Mouse (Mus musculus) liver, adult 2 months (tissue): ENCODE results near the gene Obscn. TPM values are rescaled to one million over a fixed set of nuclear protein-coding genes. Genes with fewer than 3 reads are reported as not detected.

ENCODE experiments used
- DNase-seq: peaks from one replicate; pipeline ENCODE4 v3.0.0-alpha.2; 2011; ENCODE audit warnings: low read depth, low spot score; ENCODE audit errors: extremely low read depth
- H3K27ac ChIP-seq: fragments of 200-500 bp; replicated peaks from 2 replicates; pipeline ENCODE4 v1.5.1; 2012; ENCODE audit warnings: low read depth, mild to moderate bottlenecking, control low read depth, inconsistent platforms, low read length; ENCODE audit not compliant: insufficient read depth
- H3K27me3 ChIP-seq: fragments of 200-500 bp; 2 replicates; pipeline ENCODE4 v1.6.1; 2012; ENCODE audit warnings: mild to moderate bottlenecking, moderate library complexity, low read length, inconsistent platforms; ENCODE audit not compliant: control insufficient read depth, insufficient read depth
- H3K36me3 ChIP-seq: fragments of 200-500 bp; 2 replicates; pipeline ENCODE4 v1.6.1; 2012; ENCODE audit warnings: low read length, inconsistent platforms; ENCODE audit not compliant: control insufficient read depth, insufficient read depth
- H3K4me1 ChIP-seq: fragments of 200-500 bp; 2 replicates; pipeline ENCODE4 v1.6.1; 2011; ENCODE audit warnings: low read length; ENCODE audit not compliant: control insufficient read depth, insufficient read depth
- H3K4me3 ChIP-seq: fragments of 200-500 bp; 2 replicates; pipeline ENCODE4 v1.5.1; 2011; ENCODE audit warnings: low read depth, mild to moderate bottlenecking, control low read depth, low read length, moderate library complexity; ENCODE audit not compliant: insufficient read depth
- H3K79me2 ChIP-seq: fragments of 200-500 bp; 2 replicates; pipeline ENCODE4 v1.6.1; 2012; ENCODE audit warnings: inconsistent platforms, mild to moderate bottlenecking, low read length, moderate library complexity; ENCODE audit not compliant: control insufficient read depth, insufficient read depth
- H3K9ac ChIP-seq: fragments of 200-500 bp; 2 replicates; pipeline ENCODE4 v1.6.1; 2012; ENCODE audit warnings: low read depth, mild to moderate bottlenecking, control low read depth, inconsistent platforms, low read length
- CTCF ChIP-seq: fragments of 200-500 bp; IDR thresholded peaks from 2 replicates; pipeline ENCODE4 v1.5.1; 2011; ENCODE audit warnings: low read depth, low read length, control low read depth
- POLR2A ChIP-seq: fragments of 200-500 bp; IDR thresholded peaks from 2 replicates; pipeline ENCODE4 v1.6.1; 2011; ENCODE audit warnings: low read length, control low read depth; ENCODE audit not compliant: insufficient read depth; ENCODE audit errors: extremely low read depth
- WGBS: fragments of 180-500 bp; shearing (Covaris S2); methylation state at CpG from one replicate; pipeline ENCODE4 v1.1.7; 2018; 5-methylcytosine and 5-hydroxymethylcytosine counted together
- polyA plus RNA-seq: library from polyadenylated mRNA; depleted of rRNA; stranded (reverse); fragments of >200 nt; gene quantifications from 2 replicates; pipeline ENCODE4 v1.2.3, GENCODE M21; 2012
- total RNA-seq: library from RNA; depleted of rRNA; stranded (reverse); fragments of >200 nt; gene quantifications from 2 replicates; pipeline ENCODE4 v1.2.3, GENCODE M21; 2014

Obscn gene
- total and polyA plus RNA-seq, 2 experiments: 0.07 to 0.83 TPM

GRCm38 (mm10) chr11:58965001-58965760, 171.0 kb downstream of the Obscn start:
- no peak overlapping the region for H3K9ac ChIP-seq
- TF ChIP-seq POLR2A (no peak), CTCF (no peak)
- 56% methylated on average over 12 of the region's 12 CpGs for WGBS

GRCm38 (mm10) chr11:58964216-58964615, 172.0 kb downstream of the Obscn start:
- no peaks in the 10 kb centered on the region for H3K36me3 ChIP-seq
- no peak for DNase-seq
- H3K79me2 ChIP-seq: no peaks in the 10 kb centered on the region
- H3K4me3 ChIP-seq: no peak overlapping the region
- no peak for TF ChIP-seq CTCF
- no peak for TF ChIP-seq POLR2A
- peaks cover 3% of the 10 kb centered on the region; the same call in 1 of the 2 replicates for H3K4me1 ChIP-seq
- H3K27me3 ChIP-seq: 0 out of 2 replicates have a peak, but pooled peaks cover 5% of the 10 kb centered on the region
- H3K9ac ChIP-seq: no peak overlapping the region
- H3K27ac ChIP-seq: no peak overlapping the region
- WGBS: 86% methylated on average over 7 of the region's 7 CpGs

More at GRCm38 (mm10) chr11:58965001-58965760, 171.0 kb downstream of the Obscn start:
- H3K4me3 ChIP-seq: no peak overlapping the region
- no peaks in the 10 kb centered on the region; the same call in 1 of the 2 replicates for H3K4me1 ChIP-seq
- no peak for DNase-seq
- no peaks in the 10 kb centered on the region for H3K79me2 ChIP-seq
- H3K36me3 ChIP-seq: no peaks in the 10 kb centered on the region
- H3K27me3 ChIP-seq: 0 out of 2 replicates have a peak, but pooled peaks cover 5% of the 10 kb centered on the region
- H3K27ac ChIP-seq: no peak overlapping the region

GRCm38 (mm10) chr11:58963543-58963942, 172.7 kb downstream of the Obscn start:
- DNase-seq: no peak
- TF ChIP-seq CTCF: no peak
- no peak overlapping the region for H3K27ac ChIP-seq
- 37% methylated on average over 17 of the region's 17 CpGs for WGBS
- H3K4me1 ChIP-seq: peaks cover 3% of the 10 kb centered on the region; the same call in 1 of the 2 replicates
- no peak overlapping the region for H3K4me3 ChIP-seq
- no peak overlapping the region for H3K9ac ChIP-seq
- H3K79me2 ChIP-seq: no peaks in the 10 kb centered on the region
- no peaks in the 10 kb centered on the region for H3K36me3 ChIP-seq
- 0 out of 2 replicates have a peak, but pooled peaks cover 5% of the 10 kb centered on the region for H3K27me3 ChIP-seq

GRCm38 (mm10) chr11:58961364-58962177, 174.6 kb downstream of the Obscn start:
- Histone ChIP-seq H3K4me3 (no peak overlapping the region), H3K9ac (no peak overlapping the region), H3K4me1 (peaks cover 3% of the 10 kb centered on the region; the same call in 1 of the 2 replicates), H3K27me3 (0 out of 2 replicates have a peak, but pooled peaks cover 5% of the 10 kb centered on the region), H3K27ac (no peak overlapping the region), H3K79me2 (no peaks in the 10 kb centered on the region), H3K36me3 (0 out of 2 replicates have a peak, but pooled peaks cover 2% of the 10 kb centered on the region)
- WGBS: 63% methylated on average over 50 of the region's 50 CpGs
- no peak for DNase-seq
- TF ChIP-seq CTCF (no peak), POLR2A (no peak)

GRCm38 (mm10) chr11:58959921-58960465, 176.2 kb downstream of the Obscn start:
- Histone ChIP-seq H3K27ac (no peak overlapping the region), H3K4me1 (peaks cover 3% of the 10 kb centered on the region; the same call in 1 of the 2 replicates), H3K36me3 (0 out of 2 replicates have a peak, but pooled peaks cover 2% of the 10 kb centered on the region), H3K27me3 (0 out of 2 replicates have a peak, but pooled peaks cover 5% of the 10 kb centered on the region), H3K79me2 (peaks cover 2% of the 10 kb centered on the region; the same call in 1 of the 2 replicates), H3K9ac (peak overlapping the region; percentile 29), H3K4me3 (peak overlapping the region; percentile 58)
- TF ChIP-seq CTCF (peak; percentile 34; the same call in 1 of the 2 replicates), POLR2A (no peak)
- WGBS: 14% methylated on average over 40 of the region's 40 CpGs
- DNase-seq: peak; percentile 73
